Mouse (Mus musculus) embryonic facial prominence, embryonic 14.5 days (tissue): ENCODE measurements around the gene Mpp3. TPM values are rescaled to one million over a fixed set of nuclear protein-coding genes. Genes with fewer than 3 reads are reported as not detected.

Source experiments
- ATAC-seq: fragments of 200-750 bp; cut with Nextera tagmentation; 2 replicates; pipeline ENCODE4 v1.8.0; 2017; ENCODE audit warnings: low read depth, moderate number of reproducible peaks, moderate TSS enrichment
- DNase-seq: peaks from one replicate; pipeline ENCODE4 v3.0.0-alpha.2; 2015; ENCODE audit warnings: low spot score
- H3K27ac ChIP-seq: fragments of 300-500 bp; sonication (generic); replicated peaks from 2 replicates; pipeline ENCODE4 v1.5.1; 2014; ENCODE audit warnings: low read depth, mild to moderate bottlenecking, low read length, moderate library complexity
- H3K27me3 ChIP-seq: fragments of 300-500 bp; sonication (generic); replicated peaks from 2 replicates; pipeline ENCODE4 v1.6.1; 2014; ENCODE audit warnings: low read length; ENCODE audit not compliant: control insufficient read depth, insufficient read depth
- H3K36me3 ChIP-seq: fragments of 300-500 bp; sonication (generic); 2 replicates; pipeline ENCODE4 v1.6.1; 2014; ENCODE audit warnings: low read length, mixed read lengths; ENCODE audit not compliant: control insufficient read depth, insufficient read depth
- H3K4me1 ChIP-seq: fragments of 300-500 bp; sonication (generic); 2 replicates; pipeline ENCODE4 v1.6.1; 2014; ENCODE audit warnings: antibody characterized with exemption, low read length; ENCODE audit not compliant: control insufficient read depth, insufficient read depth
- H3K4me2 ChIP-seq: fragments of 300-500 bp; sonication (generic); 2 replicates; pipeline ENCODE4 v1.6.1; 2014; ENCODE audit warnings: low read depth, mild to moderate bottlenecking, low read length, moderate library complexity, mixed read lengths
- H3K4me3 ChIP-seq: fragments of 300-500 bp; sonication (generic); 2 replicates; pipeline ENCODE4 v1.5.1; 2014; ENCODE audit warnings: low read depth, mild to moderate bottlenecking, low read length
- H3K9ac ChIP-seq: fragments of 300-500 bp; sonication (generic); 2 replicates; pipeline ENCODE4 v1.6.1; 2014; ENCODE audit warnings: low read depth, mild to moderate bottlenecking, low read length, moderate library complexity, mixed read lengths
- H3K9me3 ChIP-seq: fragments of 300-500 bp; sonication (generic); 2 replicates; pipeline ENCODE4 v1.6.1; 2016; ENCODE audit warnings: low read length; ENCODE audit not compliant: control insufficient read depth
- WGBS: fragments of 180-500 bp; shearing (Covaris S2); extraction: QIAGEN DNeasy Blood & Tissue Kit; methylation state at CpG from one replicate; pipeline ENCODE4 v1.1.7; 2014; 5-methylcytosine and 5-hydroxymethylcytosine counted together
- polyA plus RNA-seq: library from polyadenylated mRNA; unstranded; fragments of >200 nt; fragmentation: Nextera tagmentation; extraction: Ambion mirVana; gene quantifications from 2 replicates; pipeline ENCODE4 v1.2.1, GENCODE M21; 2014

Mpp3 gene
- polyA plus RNA-seq, 1 experiment from 2014 or later, result 6.3 TPM

DNA sequence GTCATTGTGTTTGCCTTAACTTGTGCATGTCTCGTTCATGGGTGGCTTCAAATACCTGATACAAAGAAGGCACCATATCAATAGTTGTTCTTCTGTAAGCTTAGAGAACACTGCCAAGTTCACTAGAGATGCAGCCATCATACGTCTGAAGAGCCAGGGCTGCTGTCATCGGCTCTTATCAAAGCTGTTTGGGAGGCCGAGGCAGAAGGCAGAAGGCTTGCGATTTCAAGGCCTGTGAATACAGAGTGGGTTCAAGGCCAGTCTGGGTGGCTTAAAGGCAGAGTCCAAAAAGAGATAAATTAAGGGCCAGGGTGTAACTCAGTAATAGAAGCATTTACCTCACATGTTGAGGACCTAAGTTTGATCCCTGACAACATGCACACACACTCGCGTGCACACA lies 8.1 kb upstream of the Mpp3 start:
- H3K4me2 ChIP-seq, result no peak overlapping the region
- 83% methylated on average over 7 of the region's 7 CpGs for WGBS
- H3K27me3 ChIP-seq, result no peaks in the 10 kb centered on the region
- ATAC-seq (no peak), DNase-seq (no peak)
- H3K4me1 ChIP-seq, result no peaks in the 10 kb centered on the region
- H3K9ac ChIP-seq, result no peak overlapping the region
- H3K9me3 ChIP-seq, result no peaks in the 10 kb centered on the region
- no peak overlapping the region for H3K27ac ChIP-seq
- H3K4me3 ChIP-seq, result no peak overlapping the region
- no peaks in the 10 kb centered on the region for H3K36me3 ChIP-seq

DNA sequence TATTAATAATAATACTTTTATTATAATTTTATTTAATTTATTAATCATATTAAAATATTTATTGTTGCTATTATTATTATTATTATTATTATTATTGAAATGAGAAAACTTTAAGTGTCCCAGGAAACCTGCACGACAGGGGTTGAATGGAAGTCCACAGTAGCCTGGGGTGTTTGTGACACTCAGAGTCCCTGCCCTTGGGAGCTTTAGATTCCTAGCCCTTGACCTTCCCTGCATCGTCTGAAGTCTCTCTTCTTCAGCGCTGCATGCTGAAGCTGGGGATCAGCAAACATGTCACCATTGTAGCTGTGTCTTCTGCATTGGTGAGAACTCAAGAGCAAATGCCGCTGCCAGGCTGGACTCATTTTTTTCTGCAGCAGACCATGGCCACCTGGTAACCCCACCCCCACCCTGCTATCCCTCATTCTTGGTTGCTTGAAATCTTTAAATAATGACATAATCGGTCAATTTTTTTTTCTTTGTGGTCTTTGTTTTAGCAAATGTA lies 7.2 kb upstream of the Mpp3 start:
- Histone ChIP-seq H3K4me1 (no peaks in the 10 kb centered on the region), H3K9me3 (no peaks in the 10 kb centered on the region), H3K4me2 (no peak overlapping the region), H3K9ac (no peak overlapping the region), H3K36me3 (no peaks in the 10 kb centered on the region), H3K27me3 (no peaks in the 10 kb centered on the region), H3K4me3 (no peak overlapping the region), H3K27ac (no peak overlapping the region)
- 71% methylated on average over 5 of the region's 5 CpGs for WGBS
- ATAC-seq (no peak), DNase-seq (no peak)

DNA sequence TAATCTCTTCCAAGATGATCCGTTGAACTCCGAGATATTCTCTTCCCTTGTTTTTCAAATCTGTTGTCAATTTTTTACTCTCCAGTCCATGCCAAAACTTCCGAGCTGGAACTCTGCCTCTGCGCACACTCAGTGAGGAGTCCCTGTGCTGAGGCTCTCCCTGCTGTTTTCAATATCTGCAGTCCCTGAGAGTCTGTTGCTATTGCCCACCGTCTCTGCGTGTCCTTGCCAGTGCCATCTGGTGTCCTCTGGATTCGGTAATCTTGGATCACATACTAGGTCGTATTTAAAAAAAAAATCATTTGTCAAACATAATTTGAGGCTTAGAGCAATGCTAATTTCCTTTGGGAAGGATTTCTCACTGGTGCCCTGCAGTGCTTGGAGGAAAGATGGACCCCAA lies 6.6 kb upstream of the Mpp3 start:
- H3K4me2 ChIP-seq, result no peak overlapping the region
- H3K27me3 ChIP-seq, result no peaks in the 10 kb centered on the region
- no peaks in the 10 kb centered on the region for H3K9me3 ChIP-seq
- H3K36me3 ChIP-seq, result no peaks in the 10 kb centered on the region
- no peak overlapping the region for H3K9ac ChIP-seq
- H3K4me1 ChIP-seq, result no peaks in the 10 kb centered on the region
- H3K27ac ChIP-seq, result no peak overlapping the region
- H3K4me3 ChIP-seq, result no peak overlapping the region
- DNase-seq, result peak; percentile 23
- no peak for ATAC-seq
- WGBS, result 39% methylated on average over 8 of the region's 8 CpGs

DNA sequence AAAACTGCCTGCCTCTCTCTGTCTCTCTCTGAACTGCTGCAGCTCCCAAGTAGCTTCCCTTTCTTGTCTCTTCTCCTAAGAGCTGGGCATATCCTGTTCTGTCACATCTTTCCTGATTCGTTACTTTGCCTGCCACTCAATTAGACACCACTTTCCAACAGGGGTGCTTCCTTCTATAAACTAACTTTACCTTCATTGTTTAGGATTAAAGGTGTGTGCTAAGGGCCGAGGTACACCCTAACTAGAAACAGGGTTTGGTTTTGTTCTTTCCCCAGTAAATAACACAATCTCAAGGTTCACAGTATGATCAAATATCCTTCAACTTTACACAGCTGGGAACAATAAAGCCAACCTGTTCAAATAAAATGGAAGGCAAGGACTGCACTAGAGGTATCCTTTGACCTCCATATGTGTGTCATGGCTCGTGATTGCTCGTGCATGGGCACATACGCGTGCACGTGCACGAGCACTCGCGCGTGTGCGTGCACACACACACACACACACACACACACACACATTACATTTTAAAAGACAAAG lies 4.9 kb upstream of the Mpp3 start:
- H3K9ac ChIP-seq, result no peak overlapping the region
- 76% methylated on average over 12 of the region's 12 CpGs for WGBS
- DNase-seq, result no peak
- no peaks in the 10 kb centered on the region for H3K27me3 ChIP-seq
- no peak overlapping the region for H3K4me3 ChIP-seq
- H3K4me2 ChIP-seq, result no peak overlapping the region
- no peaks in the 10 kb centered on the region for H3K36me3 ChIP-seq
- H3K27ac ChIP-seq, result no peak overlapping the region
- no peaks in the 10 kb centered on the region for H3K9me3 ChIP-seq
- ATAC-seq, result no peak
- no peaks in the 10 kb centered on the region for H3K4me1 ChIP-seq

DNA sequence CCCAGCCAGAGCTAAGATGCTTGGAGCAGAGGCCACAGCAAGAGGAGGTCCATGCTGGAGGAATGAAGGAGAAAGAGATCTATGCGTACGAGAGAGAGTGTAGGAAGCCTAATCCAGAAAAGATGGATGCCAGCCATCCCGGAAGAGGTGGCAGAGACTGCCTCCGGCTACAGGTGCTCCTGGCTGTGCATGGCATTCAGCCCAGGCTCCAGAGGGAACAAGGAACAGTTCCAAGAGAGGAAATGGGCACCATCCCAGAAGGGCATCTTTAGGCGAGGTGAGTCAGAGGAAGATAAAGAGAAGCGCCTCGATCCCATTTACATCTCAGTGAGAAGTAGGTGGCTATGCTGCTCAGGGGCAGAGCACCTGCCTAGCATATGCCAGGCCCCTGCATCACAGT lies 2.9 kb upstream of the Mpp3 start:
- H3K4me3 ChIP-seq, result no peak overlapping the region
- no peaks in the 10 kb centered on the region for H3K27me3 ChIP-seq
- ATAC-seq (no peak), DNase-seq (no peak)
- no peak overlapping the region for H3K4me2 ChIP-seq
- H3K9me3 ChIP-seq, result no peaks in the 10 kb centered on the region
- 80% methylated on average over 7 of the region's 7 CpGs for WGBS
- H3K27ac ChIP-seq, result no peak overlapping the region
- no peak overlapping the region for H3K9ac ChIP-seq
- 0 out of 2 replicates have a peak, but pooled peaks cover 4% of the 10 kb centered on the region for H3K4me1 ChIP-seq
- H3K36me3 ChIP-seq, result no peaks in the 10 kb centered on the region

DNA sequence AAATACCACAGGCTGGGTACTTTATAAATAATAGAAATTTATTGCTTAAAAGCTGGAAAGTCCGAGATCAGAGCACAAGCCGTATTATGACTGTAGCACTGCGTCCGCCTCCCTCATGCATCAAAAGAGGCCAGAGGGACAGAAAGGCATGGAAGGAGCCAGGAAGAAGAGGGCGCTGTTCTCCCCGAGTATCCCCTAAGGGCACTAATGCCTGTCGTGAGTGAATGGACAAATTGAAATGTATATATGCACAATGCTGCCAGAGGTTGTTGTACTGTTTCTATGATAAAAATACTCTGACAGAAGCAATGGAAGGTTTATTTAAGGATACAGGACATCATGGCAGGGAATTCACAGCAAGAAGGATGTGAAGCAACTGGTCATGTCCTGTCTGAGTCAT lies 1.7 kb upstream of the Mpp3 start:
- no peak for ATAC-seq
- Histone ChIP-seq H3K36me3 (no peaks in the 10 kb centered on the region), H3K27ac (no peak overlapping the region), H3K4me1 (0 out of 2 replicates have a peak, but pooled peaks cover 4% of the 10 kb centered on the region), H3K9me3 (no peaks in the 10 kb centered on the region), H3K27me3 (no peaks in the 10 kb centered on the region), H3K4me3 (no peak overlapping the region), H3K9ac (no peak overlapping the region), H3K4me2 (no peak overlapping the region)
- no peak for DNase-seq
- WGBS, result 30% methylated on average over 7 of the region's 7 CpGs

DNA sequence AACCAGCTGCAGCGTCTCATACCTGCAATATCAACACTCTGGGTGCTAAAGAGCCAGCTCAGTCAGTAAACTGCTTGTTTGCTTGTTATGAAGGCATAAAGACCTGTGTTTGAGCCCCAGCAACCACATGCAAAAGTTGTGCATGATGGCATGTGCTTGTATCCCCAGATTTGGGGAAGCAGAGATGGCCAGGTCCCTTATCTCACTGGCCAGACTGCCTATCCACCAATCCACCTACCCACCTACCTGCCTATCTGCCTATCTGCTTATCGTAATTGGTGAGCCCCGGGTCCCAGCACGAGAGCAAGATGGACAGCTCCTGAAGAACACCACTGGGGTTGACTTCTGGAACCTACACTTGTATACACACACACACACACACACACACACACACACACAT lies 1.0 kb upstream of the Mpp3 start:
- Histone ChIP-seq H3K4me1 (0 out of 2 replicates have a peak, but pooled peaks cover 4% of the 10 kb centered on the region), H3K4me2 (no peak overlapping the region), H3K4me3 (no peak overlapping the region), H3K36me3 (no peaks in the 10 kb centered on the region), H3K9ac (no peak overlapping the region), H3K27me3 (no peaks in the 10 kb centered on the region), H3K9me3 (no peaks in the 10 kb centered on the region), H3K27ac (no peak overlapping the region)
- ATAC-seq (no peak), DNase-seq (no peak)
- 81% methylated on average over 4 of the region's 4 CpGs for WGBS

DNA sequence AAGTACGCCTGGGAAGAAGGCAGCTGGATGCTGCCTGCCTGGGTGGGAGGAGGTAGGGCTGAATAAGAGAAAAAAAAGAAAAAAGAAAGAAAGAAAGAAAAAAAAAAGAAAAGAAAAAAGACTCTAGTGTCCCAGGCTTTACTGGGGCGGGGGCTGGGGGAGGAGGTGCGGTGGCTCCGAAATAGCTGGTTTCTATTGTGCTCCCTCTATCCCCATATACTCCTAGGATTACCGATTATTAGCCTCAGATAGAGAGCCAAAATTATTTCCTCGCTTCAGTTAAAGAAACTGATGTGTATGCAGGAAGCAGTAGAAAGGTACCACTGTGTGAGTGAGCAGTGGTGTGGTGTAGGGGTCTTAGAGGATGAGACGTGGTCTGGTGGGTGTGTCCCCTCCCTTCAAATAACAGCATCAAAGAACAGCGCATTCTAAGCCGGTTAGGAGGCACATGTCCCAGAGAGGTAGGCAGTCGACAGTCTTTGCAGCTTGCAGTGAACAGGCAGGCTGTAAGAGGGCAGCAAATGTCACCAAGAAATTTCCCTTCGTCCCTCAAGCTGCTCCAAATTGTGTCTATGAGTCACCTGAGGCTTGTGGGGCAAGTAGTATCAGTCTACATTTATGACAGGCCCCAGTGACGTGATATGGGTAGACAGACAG lies 772 bp downstream of the Mpp3 start:
- no peak for ATAC-seq
- H3K27ac ChIP-seq, result peak overlapping the region; percentile 58; the same call in 1 of the 2 replicates
- no peaks in the 10 kb centered on the region for H3K9me3 ChIP-seq
- H3K9ac ChIP-seq, result no peak overlapping the region; the same call in 1 of the 2 replicates
- no peaks in the 10 kb centered on the region for H3K27me3 ChIP-seq
- H3K4me2 ChIP-seq, result peak overlapping the region; percentile 93
- H3K4me1 ChIP-seq, result 0 out of 2 replicates have a peak, but pooled peaks cover 4% of the 10 kb centered on the region
- WGBS, result 9% methylated on average over 12 of the region's 12 CpGs
- peak; percentile 18 for DNase-seq
- H3K4me3 ChIP-seq, result peak overlapping the region; percentile 68
- H3K36me3 ChIP-seq, result no peaks in the 10 kb centered on the region
